Mouse (Mus musculus): Measurements from ENCODE around the gene Hoxd3.

DNA sequence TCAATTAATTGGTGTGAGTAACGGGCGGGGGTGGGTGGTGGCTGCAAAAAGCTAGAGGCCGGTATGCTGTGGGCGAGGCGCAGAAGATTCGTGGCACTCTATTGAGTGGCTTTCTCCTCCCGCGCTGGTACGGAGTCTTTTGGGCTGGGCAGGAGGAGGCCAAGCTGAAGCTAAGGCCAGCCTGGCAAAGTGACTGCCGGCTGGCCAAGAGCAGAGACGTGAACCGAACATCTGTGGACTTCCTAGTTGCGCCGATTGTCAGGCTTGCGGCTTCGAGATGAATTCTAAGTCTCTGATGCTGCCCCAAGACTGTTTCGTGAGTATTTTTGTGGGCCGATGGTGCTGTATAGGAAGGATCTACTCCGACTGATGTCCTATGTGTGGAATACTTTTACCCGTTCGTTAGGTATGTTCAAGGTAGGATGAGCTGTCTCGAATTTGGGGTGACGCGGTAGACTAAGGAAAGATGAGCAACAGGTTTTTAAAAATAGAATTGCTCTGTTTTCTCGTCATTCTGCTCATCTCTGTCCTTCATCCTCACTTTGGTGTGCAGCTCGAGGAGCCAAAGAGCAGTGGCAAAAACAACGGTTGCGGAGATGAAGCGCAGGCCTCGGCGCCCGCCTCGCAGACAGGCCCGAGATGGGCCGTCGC lies 44.4 kb upstream of the Hoxd3 start:
- no peak for TF ChIP-seq CTCF (IDR thresholded peaks at IDR 0.05; ENCODE audit: low read depth)
- TF ChIP-seq EP300 (optimal IDR thresholded peaks at IDR 0.05): no peak

Measured in stomach, postnatal 0 days (tissue).